Comparison of ENCODE assay signal across 8 mouse cellular contexts in the genomic region with DNA sequence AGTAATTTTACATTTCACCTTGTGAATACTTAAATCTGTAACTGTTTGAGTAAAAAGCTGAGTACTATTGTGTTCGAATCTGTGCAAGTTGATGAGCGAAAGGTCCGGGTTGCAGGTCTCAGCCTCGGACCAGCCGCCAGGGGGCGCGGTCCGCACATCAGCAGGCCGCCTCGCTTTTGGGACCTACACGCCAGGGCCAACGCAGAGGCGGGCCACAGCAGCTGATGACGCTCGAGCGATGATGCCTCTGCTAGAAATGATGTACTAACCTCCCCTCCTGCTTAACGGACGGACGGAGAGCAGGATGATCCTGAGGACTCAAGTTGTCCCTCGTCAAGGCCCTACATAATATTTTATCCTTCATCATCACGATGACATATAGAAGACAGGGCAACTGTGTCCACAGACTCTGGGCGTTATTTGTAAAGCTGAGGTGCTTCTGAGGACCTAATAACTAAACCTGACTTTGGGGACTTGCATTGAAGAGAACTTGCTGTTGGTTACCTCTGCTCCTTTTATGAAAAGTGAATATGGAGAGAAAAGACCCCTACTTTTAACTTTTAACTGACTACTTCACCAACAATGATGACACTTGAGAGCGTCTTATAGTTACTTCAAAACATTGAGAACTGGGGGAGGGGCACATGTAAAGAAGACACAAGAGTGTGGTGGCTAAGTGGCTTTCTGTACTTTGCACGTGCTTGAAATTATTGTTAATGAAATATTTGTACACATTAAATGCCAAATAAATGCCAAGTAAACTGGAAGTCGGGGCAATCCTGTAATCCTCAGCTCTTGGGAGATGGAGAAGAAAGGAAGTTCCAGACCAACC. TPM values are rescaled to one million over a fixed set of nuclear protein-coding genes. Genes with fewer than 3 reads are reported as not detected.
DNase-seq lines count a peak whose midpoint lies in the region; ATAC-seq and TF ChIP-seq lines count a peak whose summit lies in the region.

No protein-coding gene starts in this region.

- no peak for TF ChIP-seq POLR2A in spleen, adult 2 months (IDR thresholded peaks at IDR 0.05; ENCODE audit: low read depth, low read length)

- H3K27me3 ChIP-seq in embryonic facial prominence, embryonic 15.5 days, result no peaks in the 10 kb centered on the region
- no peaks in the 10 kb centered on the region for H3K27me3 ChIP-seq in limb, embryonic 13.5 days
- no peaks in the 10 kb centered on the region for H3K27me3 ChIP-seq in midbrain, embryonic 14.5 days (ENCODE audit: control insufficient read depth, insufficient read depth, low read length)
- H3K27me3 ChIP-seq in spleen, adult 2 months (ENCODE audit: control insufficient read depth, insufficient read depth, low read length), result no peaks in the 10 kb centered on the region

- no peaks in the 10 kb centered on the region for H3K9me3 ChIP-seq in embryonic facial prominence, embryonic 15.5 days (replicated peaks)
- no peaks in the 10 kb centered on the region for H3K9me3 ChIP-seq in limb, embryonic 13.5 days
- no peaks in the 10 kb centered on the region for H3K9me3 ChIP-seq in midbrain, embryonic 14.5 days (ENCODE audit: control insufficient read depth, low read length)

- H3K4me2 ChIP-seq in embryonic facial prominence, embryonic 15.5 days (replicated peaks), result peak overlapping the region; percentile 79
- H3K4me2 ChIP-seq in limb, embryonic 13.5 days (replicated peaks), result peak overlapping the region; percentile 76
- peak overlapping the region; percentile 92 for H3K4me2 ChIP-seq in midbrain, embryonic 14.5 days (ENCODE audit: low read length)

- no peak overlapping the region for H3K9ac ChIP-seq in embryonic facial prominence, embryonic 15.5 days
- peak overlapping the region; percentile 63 for H3K9ac ChIP-seq in limb, embryonic 13.5 days
- H3K9ac ChIP-seq in midbrain, embryonic 14.5 days (replicated peaks; ENCODE audit: low read length), result no peak overlapping the region; the same call in 1 of the 2 replicates

- peak; percentile 96 for TF ChIP-seq CTCF in spleen, adult 2 months (IDR thresholded peaks at IDR 0.05; ENCODE audit: extremely low read depth, insufficient read depth, insufficient read length, insufficient replicate concordance)

- DNase-seq in B cell, adult 2 months, result peak; percentile 95 to 96
- peak; percentile 65 to 84 for DNase-seq in adrenal gland, postnatal 4 days (ENCODE audit: low spot score in 2 of 2)
- DNase-seq in heart, adult 9 months (ENCODE audit: low spot score in 2 of 2), result peak; percentile 85 to 92
- peak; percentile 93 for DNase-seq in kidney, adult 9 months
- DNase-seq in midbrain, embryonic 14.5 days, result peak; percentile 95
- DNase-seq in spleen, adult 2 months (ENCODE audit: low read depth in 1 of 2, low spot score in 2 of 2), result peak; percentile 87

- WGBS in embryonic facial prominence, embryonic 15.5 days, result 2% methylated on average over 25 of the region's 25 CpGs
- WGBS in limb, embryonic 13.5 days, result 2% methylated on average over 25 of the region's 25 CpGs
- WGBS in midbrain, embryonic 14.5 days, result 3% methylated on average over 25 of the region's 25 CpGs
- WGBS in spleen, adult 2 months, result 7% methylated on average over 25 of the region's 25 CpGs

- H3K36me3 ChIP-seq in embryonic facial prominence, embryonic 15.5 days, result peaks cover 28% of the 10 kb centered on the region
- H3K36me3 ChIP-seq in limb, embryonic 13.5 days, result peaks cover 28% of the 10 kb centered on the region
- peaks cover 21% of the 10 kb centered on the region for H3K36me3 ChIP-seq in midbrain, embryonic 14.5 days (ENCODE audit: control insufficient read depth, insufficient read depth, low read length)
- peaks cover 11% of the 10 kb centered on the region for H3K36me3 ChIP-seq in spleen, adult 2 months (ENCODE audit: control insufficient read depth, insufficient read depth, low read length)

- ATAC-seq in embryonic facial prominence, embryonic 15.5 days (ENCODE audit: insufficient number of reproducible peaks, low FRiP score, low TSS enrichment, low read depth), result peak; percentile 75
- ATAC-seq in limb, embryonic 13.5 days (ENCODE audit: low FRiP score, low read depth), result peak; percentile 74
- ATAC-seq in midbrain, embryonic 14.5 days (ENCODE audit: low FRiP score, low TSS enrichment), result peak; percentile 77

- peak overlapping the region; percentile 75 for H3K4me3 ChIP-seq in embryonic facial prominence, embryonic 15.5 days (replicated peaks)
- peak overlapping the region; percentile 94 for H3K4me3 ChIP-seq in limb, embryonic 13.5 days
- H3K4me3 ChIP-seq in midbrain, embryonic 14.5 days (replicated peaks; ENCODE audit: low read depth, low read length), result peak overlapping the region; percentile 87
- peak overlapping the region; percentile 32 for H3K4me3 ChIP-seq in spleen, adult 2 months (ENCODE audit: extremely low read depth, insufficient read depth, insufficient read length)

- H3K4me1 ChIP-seq in embryonic facial prominence, embryonic 15.5 days, result peaks cover 26% of the 10 kb centered on the region
- H3K4me1 ChIP-seq in limb, embryonic 13.5 days, result peaks cover 16% of the 10 kb centered on the region
- H3K4me1 ChIP-seq in midbrain, embryonic 14.5 days (ENCODE audit: control insufficient read depth, insufficient read depth, low read length), result peaks cover 15% of the 10 kb centered on the region
- H3K4me1 ChIP-seq in spleen, adult 2 months (ENCODE audit: control insufficient read depth, insufficient read depth, insufficient read length), result peaks cover 2% of the 10 kb centered on the region; the same call in 1 of the 2 replicates

- H3K27ac ChIP-seq in embryonic facial prominence, embryonic 15.5 days (replicated peaks), result peak overlapping the region; percentile 67
- no peak overlapping the region for H3K27ac ChIP-seq in limb, embryonic 13.5 days
- no peak overlapping the region; the same call in 1 of the 2 replicates for H3K27ac ChIP-seq in midbrain, embryonic 14.5 days (replicated peaks; ENCODE audit: low read depth, low read length)
- no peak overlapping the region for H3K27ac ChIP-seq in spleen, adult 2 months (ENCODE audit: insufficient read depth, low read length)

RNA-seq across cellular contexts. Expression of a gene that starts 1.0 kb away (rescaled TPM):
- 1 to 10 TPM; 7.9 to 8.9 TPM for total RNA-seq in adrenal gland, postnatal 4 days (2021)
- 12.2 and 12.7 TPM in 2 replicates for polyA plus RNA-seq in embryonic facial prominence, embryonic 15.5 days (2015; fragmentation: Nextera tagmentation; extraction: Ambion mirVana)
- 13.4 and 14.8 TPM in 2 replicates for polyA plus RNA-seq in limb, embryonic 13.5 days (2015; fragmentation: Nextera tagmentation; extraction: Ambion mirVana)
- polyA plus RNA-seq in midbrain, embryonic 14.5 days (2014; fragmentation: Nextera tagmentation; extraction: Ambion mirVana), result 9.3 and 9.9 TPM in 2 replicates
- 1.8 TPM in 2 replicates for polyA plus RNA-seq in spleen, adult 2 months (2012; rRNA removed)

RNA-seq across cellular contexts. Expression of a gene that starts 41.0 kb away (rescaled TPM):
- total RNA-seq in adrenal gland, postnatal 4 days (2021), result under 1 TPM; 0.20 to 0.87 TPM
- polyA plus RNA-seq in embryonic facial prominence, embryonic 15.5 days (2015; fragmentation: Nextera tagmentation; extraction: Ambion mirVana), result 0.04 TPM in 1 of 2 replicates, not detected in the other
- 0.19 and 0.45 TPM in 2 replicates for polyA plus RNA-seq in limb, embryonic 13.5 days (2015; fragmentation: Nextera tagmentation; extraction: Ambion mirVana)
- 0.09 TPM in 1 of 2 replicates, not detected in the other for polyA plus RNA-seq in midbrain, embryonic 14.5 days (2014; fragmentation: Nextera tagmentation; extraction: Ambion mirVana)
- polyA plus RNA-seq in spleen, adult 2 months (2012; rRNA removed), result 0.19 and 0.56 TPM in 2 replicates

RNA-seq across cellular contexts. Expression of a gene that starts 55.7 kb away (rescaled TPM):
- total RNA-seq in adrenal gland, postnatal 4 days (2021), result 10 to 100 TPM; 22.9 to 23.5 TPM
- 38.5 and 43.1 TPM in 2 replicates for polyA plus RNA-seq in embryonic facial prominence, embryonic 15.5 days (2015; fragmentation: Nextera tagmentation; extraction: Ambion mirVana)
- polyA plus RNA-seq in limb, embryonic 13.5 days (2015; fragmentation: Nextera tagmentation; extraction: Ambion mirVana), result 65.0 and 70.3 TPM in 2 replicates
- polyA plus RNA-seq in midbrain, embryonic 14.5 days (2014; fragmentation: Nextera tagmentation; extraction: Ambion mirVana), result 41.2 and 64.4 TPM in 2 replicates
- 0.70 and 0.90 TPM in 2 replicates for polyA plus RNA-seq in spleen, adult 2 months (2012; rRNA removed)

Comparison
In these comparisons a context has a peak if more than half of its experiments do, and no peak if none do; other contexts are left out.
1. H3K4me3 ChIP-seq: peak in every context shown above with its lines; median percentile 94 in limb, embryonic 13.5 days; 87 in midbrain, embryonic 14.5 days; 75 in embryonic facial prominence, embryonic 15.5 days; 32 in spleen, adult 2 months.
2. RNA of a gene that starts 55.7 kb away (polyA plus RNA-seq): 65.0 to 70.3 TPM in limb, embryonic 13.5 days, 41.2 to 64.4 TPM in midbrain, embryonic 14.5 days and 38.5 to 43.1 TPM in embryonic facial prominence, embryonic 15.5 days; 0.70 to 0.90 TPM in spleen, adult 2 months; every median in the first group is over 10 times any median in the second.
3. Peak in every context shown above with its lines, with median percentiles within 50 percentile points of each other: DNase-seq, ATAC-seq and H3K4me2 ChIP-seq.